Mouse (Mus musculus): ENCODE measurements around the gene Npff. TPM values are rescaled to one million over a fixed set of nuclear protein-coding genes. Genes with fewer than 3 reads are reported as not detected.

Gene Npff
- polyA plus RNA-seq, 1 experiment from 2014 or later: 2.9 TPM

- Histone ChIP-seq H3K4me2 (no peak overlapping the region), H3K4me3 (ENCODE audit: low read depth, low read length) (no peak overlapping the region), H3K36me3 (ENCODE audit: insufficient read depth) (peaks cover 50% of the 10 kb centered on the region), H3K9ac (no peak overlapping the region), H3K27ac (ENCODE audit: low read depth) (no peak overlapping the region), H3K9me3 (ENCODE audit: low read depth, low read length) (no peaks in the 10 kb centered on the region), H3K4me1 (ENCODE audit: insufficient read depth) (no peaks in the 10 kb centered on the region), H3K27me3 (ENCODE audit: insufficient read depth, low read length) (no peaks in the 10 kb centered on the region)
- no peak for TF ChIP-seq CTCF (IDR thresholded peaks at IDR 0.05; ENCODE audit: low read depth)
- 98% methylated on average over 1 of the region's 1 CpGs for WGBS
- DNase-seq (no peak), ATAC-seq (ENCODE audit: insufficient read depth) (no peak)
Measured at GRCm38 (mm10) chr15:102555581-102555980, 30.8 kb upstream of the Npff start.

DNA sequence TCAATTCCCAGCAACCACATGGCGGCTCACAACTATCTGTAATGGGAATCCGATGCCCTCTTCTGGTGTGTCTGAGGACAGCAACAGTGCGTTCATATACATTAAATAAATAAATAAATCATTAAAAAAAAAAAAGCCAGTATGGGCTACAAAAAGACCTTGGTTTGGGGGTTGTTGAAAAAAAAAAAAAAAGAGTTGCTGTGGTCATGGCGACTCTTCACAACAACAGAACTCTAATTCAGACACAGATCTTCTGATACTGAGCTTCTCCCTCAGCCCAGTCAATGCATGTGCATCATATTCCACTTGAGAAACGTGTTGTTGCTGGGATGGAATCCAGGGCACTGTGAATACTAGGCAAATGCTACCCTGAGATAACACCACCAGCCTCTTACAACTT, 27.9 kb upstream of the Npff start:
- WGBS: 90% methylated on average over 5 of the region's 5 CpGs
- no peaks in the 10 kb centered on the region for H3K4me1 ChIP-seq (ENCODE audit: insufficient read depth)
- H3K27me3 ChIP-seq (ENCODE audit: insufficient read depth, low read length): no peaks in the 10 kb centered on the region
- ATAC-seq (ENCODE audit: insufficient read depth): no peak
- no peak for TF ChIP-seq CTCF (IDR thresholded peaks at IDR 0.05; ENCODE audit: low read depth)
- H3K27ac ChIP-seq (ENCODE audit: low read depth): no peak overlapping the region
- no peaks in the 10 kb centered on the region for H3K9me3 ChIP-seq (ENCODE audit: low read depth, low read length)
- H3K9ac ChIP-seq: no peak overlapping the region
- peaks cover 55% of the 10 kb centered on the region for H3K36me3 ChIP-seq (ENCODE audit: insufficient read depth)
- DNase-seq: no peak
- H3K4me2 ChIP-seq: no peak overlapping the region
- no peak overlapping the region for H3K4me3 ChIP-seq (ENCODE audit: low read depth, low read length)

- WGBS: 95% methylated on average over 3 of the region's 3 CpGs
- H3K36me3 ChIP-seq (ENCODE audit: insufficient read depth): peaks cover 53% of the 10 kb centered on the region
- DNase-seq: no peak
Measured at GRCm38 (mm10) chr15:102547478-102547877, 22.7 kb upstream of the Npff start.

GRCm38 (mm10) chr15:102546677-102547427, 22.1 kb upstream of the Npff start:
- no peak for TF ChIP-seq CTCF (IDR thresholded peaks at IDR 0.05; ENCODE audit: low read depth)
- Histone ChIP-seq H3K27me3 (ENCODE audit: insufficient read depth, low read length) (no peaks in the 10 kb centered on the region), H3K4me3 (ENCODE audit: low read depth, low read length) (no peak overlapping the region), H3K36me3 (ENCODE audit: insufficient read depth) (peaks cover 52% of the 10 kb centered on the region), H3K9ac (no peak overlapping the region), H3K27ac (ENCODE audit: low read depth) (no peak overlapping the region), H3K4me2 (no peak overlapping the region), H3K4me1 (ENCODE audit: insufficient read depth) (no peaks in the 10 kb centered on the region), H3K9me3 (ENCODE audit: low read depth, low read length) (no peaks in the 10 kb centered on the region)
- WGBS: 75% methylated on average over 3 of the region's 3 CpGs
- ATAC-seq (ENCODE audit: insufficient read depth) (no peak), DNase-seq (peak; percentile 38)

More at GRCm38 (mm10) chr15:102547478-102547877, 22.7 kb upstream of the Npff start:
- no peak overlapping the region for H3K9ac ChIP-seq
- H3K4me2 ChIP-seq: no peak overlapping the region
- H3K27me3 ChIP-seq (ENCODE audit: insufficient read depth, low read length): no peaks in the 10 kb centered on the region
- H3K27ac ChIP-seq (ENCODE audit: low read depth): no peak overlapping the region
- H3K9me3 ChIP-seq (ENCODE audit: low read depth, low read length): no peaks in the 10 kb centered on the region
- ATAC-seq (ENCODE audit: insufficient read depth): no peak
- no peaks in the 10 kb centered on the region for H3K4me1 ChIP-seq (ENCODE audit: insufficient read depth)
- H3K4me3 ChIP-seq (ENCODE audit: low read depth, low read length): no peak overlapping the region
- TF ChIP-seq CTCF (IDR thresholded peaks at IDR 0.05; ENCODE audit: low read depth): no peak

DNA sequence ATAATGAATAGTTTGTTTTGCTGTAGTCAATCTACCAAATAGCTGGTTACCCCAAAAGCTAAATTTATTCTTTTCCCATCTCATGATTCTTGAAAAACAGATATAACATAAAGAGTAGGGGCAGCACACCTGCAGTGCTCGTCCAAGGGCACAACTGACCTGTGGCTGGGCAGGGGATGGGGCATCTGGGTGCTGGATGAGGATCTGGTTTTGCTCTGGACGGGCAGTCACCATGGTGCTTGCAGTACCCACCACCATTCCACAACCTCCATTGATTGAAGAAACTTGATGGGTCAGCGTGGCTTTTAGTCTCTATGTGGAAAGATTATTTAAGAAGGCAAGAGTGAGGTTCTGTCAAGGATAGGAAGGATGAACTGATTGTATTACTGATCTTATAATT, 21.5 kb upstream of the Npff start:
- no peak for TF ChIP-seq CTCF (IDR thresholded peaks at IDR 0.05; ENCODE audit: low read depth)
- H3K9me3 ChIP-seq (ENCODE audit: low read depth, low read length): no peaks in the 10 kb centered on the region
- H3K36me3 ChIP-seq (ENCODE audit: insufficient read depth): peaks cover 58% of the 10 kb centered on the region
- 87% methylated on average over 3 of the region's 3 CpGs for WGBS
- ATAC-seq (ENCODE audit: insufficient read depth): no peak
- H3K4me1 ChIP-seq (ENCODE audit: insufficient read depth): no peaks in the 10 kb centered on the region
- H3K4me3 ChIP-seq (ENCODE audit: low read depth, low read length): no peak overlapping the region
- no peak overlapping the region for H3K9ac ChIP-seq
- no peak overlapping the region for H3K4me2 ChIP-seq
- no peak for DNase-seq
- no peak overlapping the region for H3K27ac ChIP-seq (ENCODE audit: low read depth)
- H3K27me3 ChIP-seq (ENCODE audit: insufficient read depth, low read length): no peaks in the 10 kb centered on the region

DNA sequence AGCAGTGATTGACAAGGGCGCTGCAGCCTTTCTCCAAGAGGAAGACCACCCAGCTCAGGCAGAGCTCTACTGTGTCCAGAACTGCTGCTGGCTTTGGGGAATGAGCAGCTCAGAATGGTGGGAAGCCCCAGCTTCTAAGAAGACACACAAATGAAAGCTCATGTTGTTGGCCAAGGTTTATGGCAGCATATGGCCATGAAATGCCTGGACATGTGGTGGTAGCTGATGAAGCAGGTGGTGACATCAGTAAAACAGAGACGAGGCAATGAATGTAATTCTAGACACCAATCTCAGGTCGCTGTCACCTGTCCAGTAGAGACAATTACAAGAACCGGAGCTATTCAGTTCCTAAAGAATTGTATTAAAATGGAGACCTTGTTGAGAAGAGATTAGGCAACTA, 20.1 kb upstream of the Npff start:
- no peaks in the 10 kb centered on the region for H3K27me3 ChIP-seq (ENCODE audit: insufficient read depth, low read length)
- no peak overlapping the region for H3K27ac ChIP-seq (ENCODE audit: low read depth)
- H3K9ac ChIP-seq: no peak overlapping the region
- no peak overlapping the region for H3K4me2 ChIP-seq
- DNase-seq (no peak), ATAC-seq (ENCODE audit: insufficient read depth) (no peak)
- 92% methylated on average over 4 of the region's 4 CpGs for WGBS
- H3K4me3 ChIP-seq (ENCODE audit: low read depth, low read length): no peak overlapping the region
- TF ChIP-seq CTCF (IDR thresholded peaks at IDR 0.05; ENCODE audit: low read depth): no peak
- no peaks in the 10 kb centered on the region for H3K4me1 ChIP-seq (ENCODE audit: insufficient read depth)
- peaks cover 72% of the 10 kb centered on the region for H3K36me3 ChIP-seq (ENCODE audit: insufficient read depth)
- H3K9me3 ChIP-seq (ENCODE audit: low read depth, low read length): no peaks in the 10 kb centered on the region

DNA sequence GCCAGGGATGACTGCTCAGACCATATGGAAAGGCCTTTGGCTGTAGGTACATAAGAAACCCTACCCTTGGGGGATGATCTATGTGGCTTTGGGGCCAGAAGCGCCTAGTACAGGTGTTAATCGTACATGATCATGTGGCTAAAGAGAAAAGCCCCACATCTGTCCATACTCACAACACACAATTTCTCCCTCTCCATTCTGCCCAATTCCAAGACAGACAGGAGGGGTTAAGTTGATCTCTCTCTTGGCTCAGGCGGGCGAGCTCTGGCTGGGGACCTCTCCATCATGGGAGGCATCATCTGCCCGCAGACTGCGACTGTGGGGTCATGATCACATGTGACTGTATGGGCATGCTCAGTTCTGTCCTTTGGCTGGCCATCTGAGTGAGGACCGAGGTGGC, 9.2 kb upstream of the Npff start:
- no peak overlapping the region for H3K4me3 ChIP-seq (ENCODE audit: low read depth, low read length)
- DNase-seq (no peak), ATAC-seq (ENCODE audit: insufficient read depth) (no peak)
- H3K4me1 ChIP-seq (ENCODE audit: insufficient read depth): no peaks in the 10 kb centered on the region
- WGBS: 86% methylated on average over 7 of the region's 7 CpGs
- H3K9ac ChIP-seq: no peak overlapping the region
- peaks cover 72% of the 10 kb centered on the region for H3K36me3 ChIP-seq (ENCODE audit: insufficient read depth)
- no peak for TF ChIP-seq CTCF (IDR thresholded peaks at IDR 0.05; ENCODE audit: low read depth)
- no peak overlapping the region for H3K27ac ChIP-seq (ENCODE audit: low read depth)
- H3K9me3 ChIP-seq (ENCODE audit: low read depth, low read length): no peaks in the 10 kb centered on the region
- H3K27me3 ChIP-seq (ENCODE audit: insufficient read depth, low read length): no peaks in the 10 kb centered on the region
- H3K4me2 ChIP-seq: no peak overlapping the region

Measured in lung, embryonic 14.5 days (tissue).